Mouse (Mus musculus) cerebellum, adult 2 months (tissue): ENCODE results near the gene Tmem132b.

ENCODE experiments used
- CTCF ChIP-seq: fragments of 200-500 bp; IDR thresholded peaks from 2 replicates; pipeline ENCODE4 v1.5.1; 2011; ENCODE audit warnings: low read depth, mild to moderate bottlenecking, control low read depth, low read length, moderate library complexity, borderline replicate concordance; ENCODE audit not compliant: insufficient read depth
- POLR2A ChIP-seq: fragments of 200-500 bp; IDR thresholded peaks from 2 replicates; pipeline ENCODE4 v1.6.1; 2011; ENCODE audit warnings: low read length, control low read depth, borderline replicate concordance; ENCODE audit not compliant: insufficient read depth

DNA sequence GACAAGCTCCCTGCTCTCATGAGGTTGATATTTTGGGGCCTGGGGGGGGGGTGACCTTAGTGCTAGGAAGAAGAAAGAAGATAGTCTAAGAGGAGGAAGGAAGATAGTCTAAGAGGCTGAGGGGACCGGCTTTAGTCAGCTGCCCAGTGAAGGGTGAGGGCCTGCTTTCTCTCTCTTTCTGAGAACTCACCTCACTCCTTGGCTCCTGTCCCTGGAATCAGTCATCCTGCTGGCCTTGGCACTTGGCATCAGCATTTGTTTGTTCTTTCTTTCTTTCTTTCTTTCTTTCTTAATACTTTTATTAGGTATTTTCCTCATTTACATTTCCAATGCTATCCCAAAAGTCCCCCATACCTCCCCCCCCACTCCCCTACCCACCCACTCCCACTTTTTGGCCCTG lies 45.5 kb upstream of the Tmem132b start:
- TF ChIP-seq CTCF (no peak), POLR2A (no peak)
